Comparison of ENCODE assay signal across 19 mouse cellular contexts in the genomic region with DNA sequence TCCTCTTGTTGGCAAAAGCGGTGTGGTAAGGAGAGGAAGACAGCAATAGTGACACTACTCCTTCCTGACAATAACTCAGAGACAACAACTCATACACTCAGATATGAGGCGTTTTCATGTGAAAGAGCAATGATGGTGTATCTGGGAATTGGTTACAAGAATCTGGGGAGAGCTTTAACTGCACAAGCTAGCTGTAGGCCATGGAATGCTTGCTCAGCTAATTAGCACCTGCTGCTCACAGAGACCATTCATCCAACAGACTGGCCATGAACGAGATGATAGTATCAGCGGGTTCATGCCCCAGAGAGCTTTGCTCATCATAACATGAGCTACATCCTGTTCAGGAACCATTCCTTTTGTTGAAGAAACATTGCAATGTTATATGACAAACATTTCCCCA. TPM values are rescaled to one million over a fixed set of nuclear protein-coding genes. Genes with fewer than 3 reads are reported as not detected.
DNase-seq lines count a peak whose midpoint lies in the region; ATAC-seq and TF ChIP-seq lines count a peak whose summit lies in the region.
"Had no signal": no experiment of that assay in that cellular context is flagged by ENCODE, and none has a peak within 500 bp of the region (broad histone marks: within the 10 kb centered on the region; RNA-seq: fewer than 3 reads in every experiment).

No protein-coding gene starts in this region.

- no peak overlapping the region for H3K27ac ChIP-seq in heart, embryonic 13.5 days (replicated peaks)
- no peak overlapping the region for H3K27ac ChIP-seq in heart, embryonic 11.5 days (ENCODE audit: low read depth, low read length)
- H3K27ac ChIP-seq in CH12.LX (ENCODE audit: insufficient read depth, low read depth) = peak overlapping the region; percentile 35; the same call in 1 of the 2 replicates
- H3K27ac ChIP-seq: embryonic facial prominence, embryonic 12.5 days; midbrain, embryonic 13.5 days had no signal

- dilution Hi-C loops in CH12.LX (cut with MboI; ENCODE audit: extremely low pct_ligation_motif_present, extremely low pct_unique_long_range_greater_than_20kb, low sequenced_read_pairs) = no loop called here

- H3K36me3 ChIP-seq in heart, embryonic 13.5 days = peaks cover 54% of the 10 kb centered on the region
- peaks cover 14% of the 10 kb centered on the region for H3K36me3 ChIP-seq in heart, embryonic 11.5 days (ENCODE audit: control insufficient read depth, insufficient read depth, low read length)
- peaks cover 37 to 53% of the 10 kb centered on the region in 2 experiments for H3K36me3 ChIP-seq in CH12.LX (replicated peaks in 1 of 2; ENCODE audit: control insufficient read depth in 1 of 2, insufficient read depth in 1 of 2, low read length in 1 of 2)
- peaks cover 42% of the 10 kb centered on the region for H3K36me3 ChIP-seq in myocyte (ENCODE audit: control insufficient read depth, insufficient read depth)

- H3K27me3 ChIP-seq in heart, embryonic 13.5 days (replicated peaks) = no peaks in the 10 kb centered on the region
- H3K27me3 ChIP-seq in heart, embryonic 11.5 days (ENCODE audit: control insufficient read depth, insufficient read depth, low read length) = no peaks in the 10 kb centered on the region
- H3K27me3 ChIP-seq in CH12.LX (replicated peaks) (no peaks in the 10 kb centered on the region), myocyte (ENCODE audit: control insufficient read depth, insufficient read depth, insufficient read length) (no peaks in the 10 kb centered on the region)
- H3K27me3 ChIP-seq: embryonic facial prominence, embryonic 12.5 days; heart, embryonic 12.5 days; limb, embryonic 15.5 days; midbrain, embryonic 13.5 days had no signal

- TF ChIP-seq POLR2A in CH12.LX (IDR thresholded peaks at IDR 0.05; ENCODE audit: low read depth, low read length) = no peak
- no peak for TF ChIP-seq POLR2A in myocyte (IDR thresholded peaks at IDR 0.05; ENCODE audit: insufficient read length, low read depth)

- peaks cover 74% of the 10 kb centered on the region for H3K79me2 ChIP-seq in CH12.LX (replicated peaks; ENCODE audit: control insufficient read depth, extremely low read depth, insufficient read depth, poor library complexity, severe bottlenecking)
- peaks cover 56% of the 10 kb centered on the region for H3K79me2 ChIP-seq in myocyte (ENCODE audit: control insufficient read depth, insufficient read depth)

- no peak for TF ChIP-seq RAD21 in CH12.LX (IDR thresholded peaks at IDR 0.05; ENCODE audit: low read depth, low read length)

- in situ Hi-C loops in CH12.LX (cut with MboI; ENCODE audit: low pct_ligation_motif_present, low pct_unique_long_range_greater_than_20kb, low sequenced_read_pairs) = no loop called here

- ATAC-seq in heart, embryonic 13.5 days (ENCODE audit: extremely low read depth, insufficient number of reproducible peaks, low FRiP score, low TSS enrichment) = no peak
- ATAC-seq in heart, embryonic 11.5 days (replicated peaks; ENCODE audit: insufficient number of reproducible peaks, low FRiP score, low TSS enrichment) = no peak
- ATAC-seq: hindbrain, embryonic 16.5 days; midbrain, embryonic 13.5 days had no signal

- 75% methylated on average over 4 of the region's 4 CpGs for WGBS in heart, embryonic 13.5 days
- WGBS in heart, embryonic 11.5 days (ENCODE audit: insufficient replicate concordance) = 73% methylated on average over 4 of the region's 4 CpGs

- no peak for TF ChIP-seq CTCF in CH12.LX (conservative IDR thresholded peaks at IDR 0.05 in 1 of 2, IDR thresholded peaks at IDR 0.05 in 1 of 2; ENCODE audit: low read depth in 2 of 2, low read length in 2 of 2)

- no peak overlapping the region for H3K4me3 ChIP-seq in heart, embryonic 13.5 days
- no peak overlapping the region for H3K4me3 ChIP-seq in heart, embryonic 11.5 days (ENCODE audit: low read depth, low read length)
- H3K4me3 ChIP-seq in CH12.LX (replicated peaks in 1 of 3; ENCODE audit: low read depth in 2 of 3, low read length in 2 of 3, poor library complexity in 1 of 3) = peak overlapping the region in 2 of 3 experiments; percentile 76 to 82
- H3K4me3 ChIP-seq in myocyte = no peak overlapping the region
- H3K4me3 ChIP-seq: embryonic facial prominence, embryonic 12.5 days; heart, embryonic 12.5 days; limb, embryonic 15.5 days; midbrain, embryonic 13.5 days had no signal

- 0 out of 2 replicates have a peak overlapping the region, but pooled peaks have one; percentile 29 for H3K9ac ChIP-seq in heart, embryonic 13.5 days
- H3K9ac ChIP-seq in heart, embryonic 11.5 days (ENCODE audit: low read depth, low read length) = no peak overlapping the region
- H3K9ac ChIP-seq in CH12.LX (ENCODE audit: insufficient read depth, low read depth) = peak overlapping the region; percentile 92; the same call in 1 of the 2 replicates
- H3K9ac ChIP-seq: embryonic facial prominence, embryonic 12.5 days; heart, embryonic 12.5 days; limb, embryonic 15.5 days; midbrain, embryonic 13.5 days had no signal

- TF ChIP-seq EP300 in CH12.LX (IDR thresholded peaks at IDR 0.05; ENCODE audit: low read length) = no peak

- no peak overlapping the region for H3K4me2 ChIP-seq in heart, embryonic 13.5 days
- H3K4me2 ChIP-seq in heart, embryonic 11.5 days = no peak overlapping the region
- H3K4me2 ChIP-seq in CH12.LX (ENCODE audit: insufficient read depth, low read depth, poor library complexity, severe bottlenecking) (peak overlapping the region; percentile 91), myocyte (ENCODE audit: low read depth) (peak overlapping the region; percentile 96)
- H3K4me2 ChIP-seq: embryonic facial prominence, embryonic 12.5 days; heart, embryonic 12.5 days; limb, embryonic 15.5 days; midbrain, embryonic 13.5 days had no signal

- H3ac ChIP-seq in myocyte (ENCODE audit: control insufficient read depth, insufficient read length) = no peak overlapping the region

- H3K4me1 ChIP-seq in heart, embryonic 13.5 days = peaks cover 50% of the 10 kb centered on the region
- H3K4me1 ChIP-seq in heart, embryonic 11.5 days (ENCODE audit: control insufficient read depth, insufficient read depth, low read length) = peaks cover 31% of the 10 kb centered on the region
- peaks cover 16 to 61% of the 10 kb centered on the region in 2 experiments for H3K4me1 ChIP-seq in CH12.LX (ENCODE audit: control insufficient read depth in 1 of 2, insufficient read depth in 2 of 2)

- no peak for DNase-seq in CH12.LX (ENCODE audit: extremely low read depth)
- DNase-seq in induced T-regulatory cell, adult 2 months (ENCODE audit: low read depth) = peak; percentile 55
- DNase-seq in testis, postnatal 14 days (ENCODE audit: low spot score) = no peak
- no peak for DNase-seq in natural killer cell, adult 2 months (ENCODE audit: low spot score in 2 of 2)
- DNase-seq: adrenal gland, postnatal 25 days; cerebellum, adult 2 months; gastrocnemius, postnatal 25 days; heart, postnatal 36 days; kidney, adult 9 months; kidney, postnatal 4 days; retina, postnatal 1 day had no signal

- no peaks in the 10 kb centered on the region for H3K9me3 ChIP-seq in heart, embryonic 13.5 days
- no peaks in the 10 kb centered on the region for H3K9me3 ChIP-seq in heart, embryonic 11.5 days (replicated peaks; ENCODE audit: control insufficient read depth, low read length)
- no peaks in the 10 kb centered on the region for H3K9me3 ChIP-seq in CH12.LX (replicated peaks; ENCODE audit: low read length)
- H3K9me3 ChIP-seq: embryonic facial prominence, embryonic 12.5 days; heart, embryonic 12.5 days; limb, embryonic 15.5 days; midbrain, embryonic 13.5 days had no signal

TF ChIP-seq in CH12.LX, 34 proteins besides CTCF, POLR2A, EP300 and RAD21:
- no peak for TF ChIP-seq MAZ (IDR thresholded peaks at IDR 0.05; ENCODE audit: low read depth, low read length)
- TF ChIP-seq MAFK (IDR thresholded peaks at IDR 0.05; ENCODE audit: insufficient replicate concordance, low read length) = peak; percentile 71

TF ChIP-seq in myocyte, 11 proteins besides CTCF, POLR2A, EP300 and RAD21 (continues in another document):
- TF ChIP-seq POLR2AphosphoS2 (IDR thresholded peaks at IDR 0.05; ENCODE audit: insufficient read length, low read depth) = no peak
- TF ChIP-seq TCF3 (IDR thresholded peaks at IDR 0.05; ENCODE audit: insufficient read length, low read depth) = no peak
- TF ChIP-seq CEBPB (IDR thresholded peaks at IDR 0.05; ENCODE audit: insufficient read depth, poor library complexity, severe bottlenecking) = no peak
- no peak for TF ChIP-seq E2F4 (IDR thresholded peaks at IDR 0.05; ENCODE audit: insufficient read depth)
- TF ChIP-seq USF1 (IDR thresholded peaks at IDR 0.05; ENCODE audit: low read depth) = no peak
- no peak for TF ChIP-seq SRF (IDR thresholded peaks at IDR 0.05; ENCODE audit: control insufficient read depth, insufficient read length, low read depth)
- peak in 2 of 3 experiments; percentile 48 to 80 for TF ChIP-seq MYOD1 (IDR thresholded peaks at IDR 0.05; ENCODE audit: control insufficient read depth in 1 of 3, insufficient read length in 2 of 3, low read depth in 2 of 3)

RNA-seq across cellular contexts. Expression of a gene that starts 4.0 kb away (rescaled TPM):
- polyA plus RNA-seq in heart, embryonic 13.5 days (2015; fragmentation: Nextera tagmentation; extraction: Ambion mirVana) = 12.2 and 12.5 TPM in 2 replicates
- 22.6 and 25.3 TPM in 2 replicates for polyA plus RNA-seq in heart, embryonic 11.5 days (2014; fragmentation: Nextera tagmentation; extraction: Ambion mirVana)
- total RNA-seq in CH12.LX (2012; rRNA removed) (11.5 and 18.0 TPM in 2 replicates), CH12.LX (2014; rRNA removed) (5.1 and 8.1 TPM in 2 replicates)
- polyA plus RNA-seq in CH12.LX (2012; ENCODE audit: insufficient read length, low read depth) (36.6 and 52.7 TPM in 2 replicates), myocyte (2012; fragmentation: generic; extraction: Trizol) (4.2 TPM)

RNA-seq across cellular contexts. Expression of a gene that starts 4.1 kb away (rescaled TPM):
- 4.6 and 4.8 TPM in 2 replicates for polyA plus RNA-seq in heart, embryonic 13.5 days (2015; fragmentation: Nextera tagmentation; extraction: Ambion mirVana)
- polyA plus RNA-seq in heart, embryonic 11.5 days (2014; fragmentation: Nextera tagmentation; extraction: Ambion mirVana) = 5.8 and 6.6 TPM in 2 replicates
- total RNA-seq in CH12.LX (2012; rRNA removed) (20.4 and 25.6 TPM in 2 replicates), CH12.LX (2014; rRNA removed) (19.4 and 22.8 TPM in 2 replicates)
- polyA plus RNA-seq in CH12.LX (2012; ENCODE audit: insufficient read length, low read depth) (15.0 and 15.6 TPM in 2 replicates), myocyte (2012; fragmentation: generic; extraction: Trizol) (12.2 TPM)

RNA-seq across cellular contexts. Expression of a gene that starts 12.0 kb away (rescaled TPM):
- 5.7 and 7.3 TPM in 2 replicates for polyA plus RNA-seq in heart, embryonic 13.5 days (2015; fragmentation: Nextera tagmentation; extraction: Ambion mirVana)
- polyA plus RNA-seq in heart, embryonic 11.5 days (2014; fragmentation: Nextera tagmentation; extraction: Ambion mirVana) = 4.8 and 5.6 TPM in 2 replicates
- total RNA-seq in CH12.LX (2012; rRNA removed) (9.6 and 10.2 TPM in 2 replicates), CH12.LX (2014; rRNA removed) (10.2 and 12.1 TPM in 2 replicates)
- polyA plus RNA-seq in CH12.LX (2012; ENCODE audit: insufficient read length, low read depth) (16.5 and 16.9 TPM in 2 replicates), myocyte (2012; fragmentation: generic; extraction: Trizol) (0.12 TPM)

RNA-seq across cellular contexts. Expression of a gene that starts 54.0 kb away (rescaled TPM):
- polyA plus RNA-seq in heart, embryonic 13.5 days (2015; fragmentation: Nextera tagmentation; extraction: Ambion mirVana) = 4.0 and 4.8 TPM in 2 replicates
- 3.6 TPM in 2 replicates for polyA plus RNA-seq in heart, embryonic 11.5 days (2014; fragmentation: Nextera tagmentation; extraction: Ambion mirVana)
- total RNA-seq in CH12.LX (2012; rRNA removed) (9.9 and 10.6 TPM in 2 replicates), CH12.LX (2014; rRNA removed) (8.5 and 9.1 TPM in 2 replicates)
- polyA plus RNA-seq in CH12.LX (2012; ENCODE audit: insufficient read length, low read depth) (15.8 and 16.5 TPM in 2 replicates), myocyte (2012; fragmentation: generic; extraction: Trizol) (10.8 TPM)

Comparison
In these comparisons a context has a peak if more than half of its experiments do, and no peak if none do; other contexts are left out.
1. H3K4me2 ChIP-seq: peak in CH12.LX (single experiment) and myocyte (single experiment); none in heart, embryonic 13.5 days (single experiment) and heart, embryonic 11.5 days (single experiment).
2. H3K4me3 ChIP-seq: peak in CH12.LX (2 of 3); none in heart, embryonic 13.5 days (single experiment), heart, embryonic 11.5 days (single experiment) and myocyte (single experiment).